Mouse (Mus musculus): ENCODE results near the gene Ensa. TPM values are rescaled to one million over a fixed set of nuclear protein-coding genes. Genes with fewer than 3 reads are reported as not detected.
"Not testable (repeated sequence)": the region's sequence is repeated elsewhere in the genome, so short reads cannot be mapped to it uniquely, and the experiment has no call there.

Gene Ensa
- total RNA-seq, 2 experiments from 2014 or later = 322 to 323 TPM

DNA sequence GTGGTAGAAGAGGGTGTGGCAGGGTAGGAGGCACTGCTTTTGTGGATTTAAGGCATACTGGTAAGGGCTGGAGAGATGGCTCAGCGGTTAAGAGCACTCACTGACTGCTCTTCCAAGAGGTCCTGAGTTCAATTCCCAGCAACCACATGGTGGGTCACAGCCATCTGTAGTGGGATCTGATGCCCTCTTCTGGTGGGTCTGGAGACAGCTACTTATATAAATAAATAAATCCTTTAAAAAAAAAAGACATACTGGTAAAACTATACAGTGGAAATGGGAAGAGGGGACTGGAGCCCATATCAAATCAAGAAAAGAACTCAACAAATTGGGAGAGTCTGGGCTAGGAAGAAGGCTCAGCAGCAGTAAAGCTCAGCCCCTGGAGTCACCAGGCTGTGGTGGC, 14.9 kb downstream of the Ensa start:
- DNase-seq (ENCODE audit: low spot score in 2 of 2) = no peak

DNA sequence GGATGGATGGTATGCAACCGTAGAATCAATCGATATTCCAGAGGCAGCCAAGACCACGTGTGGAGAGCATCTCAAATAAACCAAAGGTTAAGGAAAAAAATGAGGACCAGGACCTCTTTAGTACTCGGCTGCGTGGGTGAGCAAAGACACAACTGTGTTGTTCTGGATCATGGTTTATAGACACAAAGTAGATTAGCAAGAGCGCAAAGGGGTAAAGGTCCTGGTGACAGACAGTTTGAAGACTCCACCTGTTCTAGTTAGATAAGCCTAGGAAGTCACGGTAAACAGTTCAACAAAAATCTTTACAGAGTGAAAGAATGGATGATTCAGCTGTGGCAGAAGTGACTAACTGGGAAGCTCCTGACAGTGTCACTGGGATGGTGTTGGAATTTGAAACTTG, 18.3 kb downstream of the Ensa start:
- no peak for DNase-seq (ENCODE audit: low spot score in 2 of 2)

DNA sequence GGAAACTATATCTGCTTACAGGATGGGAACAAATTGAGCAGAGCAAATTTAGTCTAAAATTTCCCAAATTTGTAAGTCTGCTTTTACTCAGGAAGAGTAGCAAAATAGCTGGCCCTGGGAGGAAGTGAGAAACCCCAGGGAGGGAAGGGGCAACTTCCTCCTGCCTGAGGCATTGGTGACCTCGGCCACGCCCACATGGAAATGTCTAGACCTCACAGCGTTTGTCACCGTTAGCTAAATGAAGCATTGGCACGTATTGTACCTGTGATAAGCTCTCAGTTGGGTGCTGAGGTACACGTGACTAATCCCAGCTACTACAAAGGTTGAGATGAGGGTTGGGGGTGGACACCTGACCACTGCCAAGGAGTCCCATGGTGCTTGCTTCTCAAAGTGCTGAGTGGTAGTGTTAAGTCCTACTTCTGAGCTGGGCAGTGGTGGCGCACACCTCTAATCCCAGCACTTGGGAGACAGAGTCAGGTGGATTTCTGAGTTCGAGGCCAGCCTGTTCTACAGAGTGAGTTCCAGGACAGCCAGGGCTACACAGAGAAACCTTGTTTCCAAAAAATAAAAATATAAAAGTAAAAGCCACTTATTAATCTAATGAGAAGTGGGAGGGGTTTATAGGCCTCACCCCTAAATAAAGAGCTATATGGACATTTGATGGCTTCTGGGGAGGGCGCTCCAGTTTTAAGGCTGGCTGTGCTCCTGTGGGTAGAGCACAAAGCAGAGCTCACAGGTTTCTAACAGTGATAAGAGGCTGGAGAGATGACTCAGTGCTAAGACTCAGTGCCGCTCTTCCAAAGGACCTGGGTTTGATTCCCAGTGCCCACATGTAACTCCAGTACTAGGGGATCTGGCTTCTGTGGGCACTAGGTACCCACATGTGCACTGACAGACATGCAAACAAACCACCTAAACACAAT, 20.8 kb downstream of the Ensa start:
- no peak for DNase-seq (ENCODE audit: low spot score in 2 of 2)

DNA sequence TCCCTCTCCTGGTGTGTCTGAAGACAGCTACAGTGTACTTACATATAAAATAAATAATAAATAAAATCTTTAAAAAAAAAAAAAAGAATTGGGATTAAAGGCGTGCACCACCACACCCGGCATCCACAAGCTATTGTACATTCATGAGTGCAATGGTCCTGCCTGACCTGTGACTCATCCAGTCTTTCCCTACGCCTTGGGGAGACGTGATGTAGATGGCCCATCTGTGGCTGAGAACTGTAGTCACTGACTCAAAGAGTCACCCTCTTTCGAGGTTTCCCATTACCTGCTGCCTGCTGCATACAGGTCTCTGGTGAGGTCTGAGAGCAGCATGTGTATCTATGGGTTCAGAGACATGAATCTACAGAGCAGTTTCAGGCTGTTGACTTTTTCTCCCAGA, 23.2 kb downstream of the Ensa start:
- DNase-seq (ENCODE audit: low spot score in 2 of 2) = no peak

DNA sequence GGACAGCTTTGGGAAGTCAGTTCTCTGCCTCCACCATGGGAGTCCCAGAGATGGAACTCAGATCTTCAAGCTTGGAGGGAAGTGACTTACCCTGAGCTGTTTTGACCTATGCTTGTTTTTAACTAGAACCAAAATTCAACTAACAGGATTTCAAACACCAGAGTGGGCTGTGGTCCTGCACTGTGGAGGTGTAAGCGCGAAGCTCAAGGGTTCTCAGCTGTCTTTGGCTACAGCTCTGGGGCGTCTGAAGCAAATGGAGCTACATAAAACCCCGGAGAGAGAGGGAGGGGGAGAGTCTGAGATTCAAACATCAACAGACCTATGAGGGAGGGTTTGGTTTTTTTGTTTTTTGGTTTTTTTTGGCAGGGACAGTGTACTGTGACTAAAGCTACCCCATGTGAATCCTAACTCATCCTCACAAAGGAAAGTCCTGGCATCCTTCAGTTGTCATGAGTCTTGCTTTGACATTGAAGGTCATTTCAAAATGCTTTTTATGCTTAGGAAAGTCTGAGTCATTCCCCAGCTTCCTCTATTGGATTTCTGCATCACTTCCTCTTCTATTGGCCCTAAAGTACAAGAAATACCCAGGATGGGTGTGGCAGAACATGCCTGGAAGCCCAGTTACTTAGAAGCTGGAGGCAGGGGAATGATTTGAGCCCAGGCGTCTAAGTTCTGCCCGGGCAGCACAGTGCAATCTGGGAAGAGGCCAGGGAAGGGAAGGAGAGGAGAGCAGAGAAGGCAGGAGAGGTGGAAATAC, 25.7 kb downstream of the Ensa start:
- DNase-seq (ENCODE audit: low spot score in 2 of 2) = no peak

DNA sequence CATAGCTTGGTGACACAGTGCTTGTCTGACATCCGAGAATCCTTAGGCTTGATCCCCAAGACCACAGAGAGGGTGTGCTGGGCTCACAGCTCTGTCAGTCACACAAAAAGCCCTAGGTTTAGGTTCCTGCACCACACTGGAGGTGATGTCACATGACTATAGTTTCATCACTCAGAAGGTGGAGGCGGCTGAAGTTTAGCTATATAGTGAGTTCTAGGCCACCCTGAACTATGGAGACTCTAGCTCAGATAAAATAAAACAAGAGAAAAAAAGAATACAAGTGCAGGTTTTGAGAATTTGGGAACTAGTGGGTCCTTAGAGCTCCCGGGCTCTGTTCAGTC, 26.2 kb downstream of the Ensa start:
- no peak for DNase-seq (ENCODE audit: low spot score in 2 of 2)

DNA sequence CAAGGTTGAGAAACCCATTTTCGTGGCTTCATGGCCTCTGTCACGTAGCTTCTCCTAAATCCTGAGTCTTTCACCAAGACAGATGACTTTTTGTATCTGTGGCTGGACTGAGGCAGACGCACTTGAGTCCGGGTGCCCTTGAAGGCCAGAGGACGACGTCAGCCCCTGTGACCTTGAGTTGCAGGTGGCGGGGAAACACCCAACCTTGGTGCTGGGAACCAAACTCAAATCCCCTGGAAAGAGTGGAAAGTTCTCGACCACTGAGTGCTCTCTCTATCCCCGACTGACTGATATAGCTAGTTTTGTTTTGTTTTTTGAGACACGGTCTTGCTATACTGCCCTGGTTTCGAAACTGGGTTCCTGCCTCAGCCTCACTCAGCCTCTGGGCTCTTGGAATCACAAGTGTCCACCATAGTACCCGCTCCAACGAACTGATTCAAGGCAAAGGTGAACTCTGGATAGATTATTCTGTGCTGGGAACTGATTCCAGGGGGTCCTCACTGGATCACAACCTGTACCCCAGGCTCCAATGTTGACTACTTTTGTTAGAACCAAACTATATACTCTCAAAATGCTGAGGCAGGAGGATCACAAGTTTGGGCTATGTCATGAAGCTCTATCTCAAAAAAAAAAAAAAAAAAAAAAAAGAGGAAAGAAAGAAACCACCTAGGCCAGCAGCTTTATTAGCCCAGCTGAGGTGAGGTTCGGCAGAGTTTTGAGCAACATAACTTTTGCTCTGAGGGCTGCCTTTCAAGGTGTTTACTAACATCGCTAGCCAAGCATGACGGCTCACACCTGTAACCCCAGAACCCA, 26.8 kb downstream of the Ensa start:
- DNase-seq (ENCODE audit: low spot score in 2 of 2) = no peak

DNA sequence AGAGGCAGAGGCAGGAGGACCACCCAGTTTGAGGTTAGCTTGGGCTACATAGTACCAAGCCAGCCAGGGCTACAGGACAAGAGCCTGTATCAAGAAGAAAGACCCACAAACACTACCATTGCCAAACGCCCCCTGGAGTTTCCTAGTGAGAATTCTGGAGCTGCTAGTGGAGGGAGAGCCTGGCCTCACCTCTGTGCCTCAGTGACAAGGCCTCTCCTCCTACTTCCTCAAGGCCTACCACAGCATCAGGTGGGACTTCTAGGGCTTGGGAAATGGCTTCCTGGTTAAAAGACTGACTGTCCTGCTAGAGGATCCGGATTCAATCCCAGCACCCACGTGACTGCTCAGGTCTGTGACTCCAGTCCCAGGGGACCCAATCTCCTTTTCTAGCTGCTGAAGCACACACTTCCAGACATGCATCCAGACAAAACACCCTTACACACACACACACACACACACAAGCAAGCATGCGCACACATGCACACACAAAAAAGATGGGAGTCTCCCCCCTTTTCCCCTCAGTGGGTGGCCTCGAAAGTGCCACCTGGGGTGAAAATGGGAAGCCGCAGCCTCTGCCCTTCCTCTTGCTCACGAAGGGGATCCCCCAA, 27.5 kb downstream of the Ensa start:
- no peak for DNase-seq (ENCODE audit: low spot score in 2 of 2)

DNA sequence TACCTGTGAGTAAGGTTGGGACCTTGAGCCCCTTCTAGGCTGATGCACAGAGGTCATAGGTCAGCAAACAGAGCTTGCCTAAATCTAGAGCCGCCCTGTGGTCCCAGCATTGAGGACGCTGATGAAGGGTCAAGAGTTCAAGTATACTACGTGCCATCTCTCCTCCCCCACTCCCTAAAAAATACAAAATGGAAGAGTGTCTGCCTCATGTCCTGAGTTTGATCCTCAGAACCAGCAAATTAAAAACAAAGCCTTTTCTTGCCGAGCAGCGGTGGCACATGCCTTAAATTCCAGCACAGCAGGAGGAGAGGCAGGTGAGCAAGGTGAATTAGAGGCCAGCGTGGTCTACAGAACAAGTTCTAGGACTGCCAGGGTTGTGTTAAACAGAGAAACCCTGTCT, 28.1 kb downstream of the Ensa start:
- no peak for DNase-seq (ENCODE audit: low spot score in 2 of 2)

DNA sequence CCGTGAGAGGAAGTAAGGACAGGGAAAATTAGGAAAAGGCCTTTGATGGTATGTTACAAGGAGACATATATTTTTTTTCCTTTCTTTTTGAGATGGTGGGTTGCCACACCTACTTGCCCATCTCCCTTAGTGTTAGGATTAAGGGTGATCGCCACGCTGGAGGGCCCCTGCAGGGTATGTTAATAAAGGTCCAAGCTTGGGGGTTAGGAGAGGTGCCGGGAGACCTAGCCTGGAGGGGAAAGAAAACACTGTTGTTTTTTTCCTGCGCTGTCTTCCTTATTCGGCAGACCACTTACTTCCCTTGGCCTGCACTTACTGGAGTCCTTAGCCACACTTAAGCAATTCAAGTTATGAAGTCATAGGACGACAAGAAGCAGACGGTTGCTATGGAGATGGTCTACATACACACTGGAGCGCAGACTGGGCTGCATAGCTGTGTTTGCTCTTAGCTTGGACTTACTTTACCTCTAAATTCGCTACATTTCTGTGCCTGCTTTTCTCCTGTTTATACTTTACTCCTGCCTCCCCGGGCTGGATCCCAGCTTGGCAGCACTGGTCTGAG, 28.8 kb downstream of the Ensa start:
- no peak for DNase-seq (ENCODE audit: low spot score in 2 of 2)

DNA sequence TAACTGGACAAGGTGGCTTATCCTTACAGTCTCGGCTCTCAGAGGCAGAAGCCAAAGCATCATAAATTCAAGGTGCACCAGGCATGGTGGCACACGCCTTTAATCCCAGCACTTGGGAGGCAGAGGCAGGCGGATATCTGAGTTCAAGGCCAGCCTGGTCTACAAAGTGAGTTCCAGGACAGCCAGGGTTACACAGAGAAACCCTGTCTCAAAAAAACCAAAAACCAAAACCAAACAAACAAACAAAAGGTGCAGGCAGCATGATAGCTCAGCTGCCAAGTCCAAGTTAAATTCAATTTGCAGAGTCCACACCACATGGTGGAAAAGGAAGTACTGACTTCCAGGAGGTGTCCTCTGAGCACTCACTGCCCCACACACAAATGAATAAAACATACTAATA, 29.6 kb downstream of the Ensa start:
- DNase-seq (ENCODE audit: low spot score in 2 of 2) = not testable (repeated sequence)

DNA sequence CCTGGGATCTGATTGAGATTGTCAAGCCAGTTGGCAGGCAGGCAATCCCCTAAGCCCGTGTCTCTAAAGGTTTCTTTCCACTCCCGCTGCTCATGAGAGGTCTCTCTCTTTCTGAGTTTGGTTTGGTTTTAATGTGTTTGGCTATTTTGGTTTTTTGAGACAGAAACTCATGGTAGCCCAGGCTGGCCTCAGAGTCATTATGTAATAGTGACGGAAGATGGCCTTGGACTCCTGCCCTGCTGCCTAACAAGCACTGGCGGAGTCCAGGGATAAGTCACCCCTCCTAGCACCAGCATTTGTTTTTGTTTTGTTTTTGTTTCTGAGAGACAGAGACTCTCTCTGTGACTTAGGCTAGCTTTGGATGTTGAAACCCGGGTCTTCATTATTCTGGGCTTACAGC, 30.6 kb downstream of the Ensa start:
- DNase-seq (ENCODE audit: low spot score in 2 of 2) = no peak

DNA sequence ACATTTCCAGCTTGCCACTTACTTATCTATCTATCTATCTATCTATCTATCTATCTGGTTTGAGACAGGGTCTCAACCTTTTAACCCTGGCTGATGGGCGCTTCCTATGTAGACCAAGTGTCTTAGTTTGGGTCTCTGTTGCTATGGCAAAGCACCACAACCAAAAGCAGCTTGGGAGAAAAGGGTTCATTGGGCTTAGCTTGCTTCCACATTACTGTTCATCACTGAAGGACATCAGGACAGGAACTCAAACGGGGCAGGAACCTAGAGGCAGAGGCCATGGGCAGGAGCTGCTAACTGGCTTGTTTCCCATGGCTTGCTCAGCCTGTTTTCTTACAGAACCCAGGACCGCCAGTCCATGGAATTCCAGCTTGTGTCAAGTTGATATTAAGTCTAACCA, 32.3 kb downstream of the Ensa start:
- no peak for DNase-seq (ENCODE audit: low spot score in 2 of 2)

DNA sequence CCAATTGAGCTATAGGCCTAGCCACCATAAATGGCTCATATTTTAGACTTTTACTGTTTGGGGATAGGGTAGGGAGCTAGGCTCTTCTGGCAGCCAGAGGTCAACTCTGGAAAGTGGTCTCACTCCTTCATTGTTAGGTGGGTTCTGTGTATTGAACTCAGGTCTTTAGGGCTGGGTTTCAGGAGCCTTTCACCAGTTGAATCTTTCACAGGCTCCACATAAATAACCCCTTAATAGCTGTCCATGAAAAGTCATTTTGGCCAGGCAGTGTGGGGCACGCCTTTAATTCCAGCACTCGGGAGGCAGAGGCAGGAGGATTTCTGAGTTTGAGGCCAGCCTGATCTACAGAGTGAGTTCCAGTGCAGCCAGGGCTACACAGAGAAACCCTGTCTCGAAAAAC, 32.9 kb downstream of the Ensa start:
- DNase-seq (ENCODE audit: low spot score in 2 of 2) = no peak

DNA sequence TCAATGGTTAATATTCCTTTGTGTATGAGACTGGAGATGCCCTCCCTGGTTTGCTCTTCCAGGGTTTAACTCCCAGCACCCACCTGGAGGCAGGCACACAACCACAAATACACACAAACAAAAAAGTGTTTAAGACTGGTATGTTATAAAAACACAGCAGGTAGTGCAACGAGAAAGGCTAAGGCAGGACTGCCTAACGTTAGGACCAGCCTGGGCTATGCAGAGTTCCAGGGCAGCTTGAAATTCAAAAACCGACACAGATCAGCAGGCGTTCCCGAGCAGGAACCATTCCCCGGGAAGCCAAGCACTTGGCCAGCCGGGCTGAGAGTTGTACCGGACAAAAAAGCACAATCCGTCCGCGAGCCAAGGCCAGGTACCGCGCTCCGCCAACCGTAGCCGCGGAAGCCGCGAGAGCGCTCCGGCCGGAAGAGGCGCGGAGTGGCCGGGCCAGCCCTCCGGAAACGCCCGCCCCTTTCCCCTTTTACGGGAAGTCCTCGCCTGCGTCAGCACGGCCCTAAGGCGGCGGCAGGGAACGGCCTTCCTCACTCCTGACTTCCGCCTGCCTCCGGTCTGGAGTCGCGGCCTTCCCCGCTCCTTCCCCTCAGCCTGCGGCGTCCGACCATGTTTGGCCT, 33.6 kb downstream of the Ensa start, which contains the start of gene Mcl1:
Mcl1 (plus strand) TSS at position 553 of the 632 bp plus-strand sequence.
- peak; percentile 89 to 94 for DNase-seq (ENCODE audit: low spot score in 2 of 2)

DNA sequence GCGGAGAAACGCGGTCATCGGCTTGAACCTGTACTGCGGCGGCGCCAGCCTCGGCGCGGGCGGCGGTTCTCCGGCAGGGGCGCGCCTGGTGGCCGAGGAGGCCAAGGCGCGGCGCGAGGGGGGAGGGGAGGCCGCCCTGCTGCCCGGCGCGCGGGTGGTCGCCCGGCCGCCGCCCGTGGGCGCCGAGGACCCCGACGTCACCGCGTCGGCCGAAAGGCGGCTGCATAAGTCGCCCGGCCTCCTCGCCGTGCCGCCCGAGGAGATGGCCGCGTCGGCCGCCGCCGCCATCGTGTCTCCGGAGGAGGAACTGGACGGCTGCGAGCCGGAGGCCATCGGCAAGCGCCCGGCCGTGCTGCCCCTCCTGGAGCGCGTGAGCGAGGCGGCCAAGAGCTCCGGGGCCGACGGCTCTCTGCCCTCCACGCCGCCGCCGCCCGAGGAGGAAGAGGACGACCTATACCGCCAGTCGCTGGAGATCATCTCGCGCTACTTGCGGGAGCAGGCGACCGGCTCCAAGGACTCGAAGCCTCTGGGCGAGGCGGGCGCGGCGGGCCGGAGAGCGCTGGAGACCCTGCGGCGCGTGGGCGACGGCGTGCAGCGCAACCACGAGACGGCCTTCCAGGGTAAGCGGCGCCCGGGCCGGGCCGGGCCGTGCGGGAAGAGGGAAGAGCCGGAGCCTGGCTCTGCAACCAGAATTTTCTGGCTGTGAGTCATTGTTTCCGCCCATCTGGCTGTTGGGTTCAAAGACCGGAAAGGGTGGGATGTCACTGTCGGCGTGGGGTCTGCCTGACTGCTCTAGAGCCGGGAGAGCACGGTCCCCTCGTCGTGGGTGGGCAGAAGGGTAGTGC, 34.3 kb downstream of the Ensa start:
- peak; percentile 35 to 64 for DNase-seq (ENCODE audit: low spot score in 2 of 2)

DNA sequence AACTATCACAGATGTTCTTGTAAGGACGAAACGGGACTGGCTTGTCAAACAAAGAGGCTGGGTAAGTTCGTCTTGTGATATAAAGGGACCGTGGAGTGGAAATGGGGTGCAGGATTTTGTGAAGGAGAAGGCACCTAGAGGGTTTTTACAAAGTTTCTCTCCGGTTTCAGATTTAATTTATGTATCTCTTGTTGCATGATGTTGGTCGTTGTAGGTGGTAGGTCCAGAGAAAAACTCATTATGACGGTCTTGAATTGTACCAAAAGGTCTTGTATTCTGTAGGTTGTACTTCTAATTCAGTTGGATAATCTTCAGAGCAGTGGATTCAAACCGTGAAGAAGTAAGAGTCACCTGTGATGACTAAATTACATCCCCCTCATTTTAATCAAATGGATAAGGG, 35.2 kb downstream of the Ensa start:
- DNase-seq (ENCODE audit: low spot score in 2 of 2) = no peak

DNA sequence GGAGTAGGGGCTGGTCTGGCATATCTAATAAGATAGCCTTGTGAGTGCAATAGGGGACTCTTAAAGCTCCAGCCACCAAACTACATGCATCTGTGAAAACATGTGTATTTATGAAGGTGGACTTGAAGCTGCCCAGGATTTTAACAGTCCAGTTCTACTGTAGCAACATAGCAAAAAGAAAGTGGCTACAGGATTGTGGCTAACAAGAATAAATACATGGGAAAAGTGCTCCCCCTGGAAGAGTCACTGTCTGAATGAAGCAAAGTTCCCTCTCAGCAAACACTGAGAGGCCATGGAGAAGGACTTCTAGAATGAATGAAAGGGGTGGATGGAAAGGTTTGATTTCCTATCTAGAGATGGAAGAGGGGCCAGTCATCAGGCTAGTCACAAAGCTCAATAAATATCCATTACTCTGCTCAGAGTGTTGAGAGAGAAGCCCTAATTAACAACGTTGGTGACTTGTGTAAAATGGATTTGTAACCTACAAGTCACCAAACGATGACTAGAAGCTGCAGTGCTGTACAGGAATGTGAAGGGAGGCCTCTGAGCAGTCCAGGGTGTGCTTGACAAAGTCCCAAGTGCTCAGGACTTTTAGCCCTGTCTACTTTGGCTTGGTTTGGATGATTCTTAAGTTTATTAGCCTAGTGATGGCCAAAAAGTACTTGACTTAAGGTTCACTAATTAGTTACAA, 36.1 kb downstream of the Ensa start:
- DNase-seq (ENCODE audit: low spot score in 2 of 2) = no peak
